Mouse (Mus musculus) frontal cortex, postnatal 36 days (tissue): ENCODE data around the gene Grb2.
A peak's percentile ranks its signal among the peaks of the same experiment; 100 is the strongest.

Experiments used
- DNase-seq, 2 experiments: peaks; one replicate each; pipeline ENCODE4 v3.0.0; 2022; ENCODE audit warnings: low spot score in 2 of 2

Grb2 gene

GRCm38 (mm10) chr11:115712674-115713298, 4.4 kb upstream of the Grb2 start:
- DNase-seq = no peak

GRCm38 (mm10) chr11:115712268-115712667, 3.9 kb upstream of the Grb2 start:
- no peak for DNase-seq

GRCm38 (mm10) chr11:115711133-115711532, 2.7 kb upstream of the Grb2 start:
- no peak for DNase-seq

- DNase-seq = no peak
Observed at GRCm38 (mm10) chr11:115709829-115710559, 1.6 kb upstream of the Grb2 start.

GRCm38 (mm10) chr11:115708956-115709828, 795 bp upstream of the Grb2 start:
- DNase-seq = peak; percentile 45 to 53

- DNase-seq = peak in 1 of 2 experiments; percentile 41
Observed at GRCm38 (mm10) chr11:115707313-115708208, 836 bp downstream of the Grb2 start.

- DNase-seq = no peak
Observed at GRCm38 (mm10) chr11:115706584-115706983, 1.8 kb downstream of the Grb2 start.

GRCm38 (mm10) chr11:115705561-115705960, 2.8 kb downstream of the Grb2 start:
- no peak for DNase-seq

GRCm38 (mm10) chr11:115704648-115705047, 3.7 kb downstream of the Grb2 start:
- DNase-seq = no peak

- no peak for DNase-seq
Observed at GRCm38 (mm10) chr11:115703466-115703865, 4.9 kb downstream of the Grb2 start.

- peak; percentile 93 to 95 for DNase-seq
Observed at GRCm38 (mm10) chr11:115698986-115699728, 9.2 kb downstream of the Grb2 start.

- DNase-seq = no peak
Observed at GRCm38 (mm10) chr11:115697722-115698121, 10.7 kb downstream of the Grb2 start.

- no peak for DNase-seq
Observed at GRCm38 (mm10) chr11:115697091-115697490, 11.3 kb downstream of the Grb2 start.

GRCm38 (mm10) chr11:115696471-115696870, 11.9 kb downstream of the Grb2 start:
- no peak for DNase-seq

GRCm38 (mm10) chr11:115693979-115694578, 14.3 kb downstream of the Grb2 start:
- no peak for DNase-seq

GRCm38 (mm10) chr11:115692800-115693199, 15.6 kb downstream of the Grb2 start:
- no peak for DNase-seq

GRCm38 (mm10) chr11:115691976-115692375, 16.4 kb downstream of the Grb2 start:
- DNase-seq = no peak

GRCm38 (mm10) chr11:115691511-115691910, 16.9 kb downstream of the Grb2 start:
- no peak for DNase-seq

GRCm38 (mm10) chr11:115691013-115691412, 17.4 kb downstream of the Grb2 start:
- DNase-seq = no peak

- DNase-seq = no peak
Observed at GRCm38 (mm10) chr11:115690356-115690755, 18.0 kb downstream of the Grb2 start.
